Mouse (Mus musculus) erythroblast, embryonic 14.5 days (primary cell): ENCODE results near the gene Pnpla7. TPM values are rescaled to one million over a fixed set of nuclear protein-coding genes. Genes with fewer than 3 reads are reported as not detected.

Experiments
- H3K27me3 ChIP-seq: 2 replicates; pipeline ENCODE4 v1.6.1; 2012; ENCODE audit warnings: inconsistent platforms; ENCODE audit not compliant: control insufficient read depth
- H3K36me3 ChIP-seq: 2 replicates; pipeline ENCODE4 v1.6.1; 2012; ENCODE audit warnings: mild to moderate bottlenecking, inconsistent platforms; ENCODE audit not compliant: control insufficient read depth
- H3K4me1 ChIP-seq: 2 replicates; pipeline ENCODE4 v1.6.1; 2012; ENCODE audit warnings: inconsistent platforms; ENCODE audit not compliant: control insufficient read depth
- H3K4me3 ChIP-seq: replicated peaks from 2 replicates; pipeline ENCODE3; 2012; ENCODE audit warnings: moderate library complexity, mild to moderate bottlenecking, inconsistent platforms
- H3K9me3 ChIP-seq: 2 replicates; pipeline ENCODE4 v1.6.1; 2012; ENCODE audit warnings: low read length, inconsistent platforms, mixed read lengths; ENCODE audit not compliant: control insufficient read depth
- GATA1 ChIP-seq: IDR thresholded peaks from 2 replicates; pipeline ENCODE4 v1.6.1; 2012; ENCODE audit warnings: low read length, inconsistent platforms, mixed read lengths
- TAL1 ChIP-seq: IDR thresholded peaks from 3 replicates; pipeline ENCODE4 v1.6.1; 2012; ENCODE audit warnings: low read length, inconsistent platforms, mixed read lengths
- polyA plus RNA-seq: library from polyadenylated mRNA; stranded (reverse); fragments of >175 nt; gene quantifications from 2 replicates; pipeline ENCODE4 v1.2.3, GENCODE M21; 2012

Gene Pnpla7
- polyA plus RNA-seq, 1 experiment = 0.80 TPM

DNA sequence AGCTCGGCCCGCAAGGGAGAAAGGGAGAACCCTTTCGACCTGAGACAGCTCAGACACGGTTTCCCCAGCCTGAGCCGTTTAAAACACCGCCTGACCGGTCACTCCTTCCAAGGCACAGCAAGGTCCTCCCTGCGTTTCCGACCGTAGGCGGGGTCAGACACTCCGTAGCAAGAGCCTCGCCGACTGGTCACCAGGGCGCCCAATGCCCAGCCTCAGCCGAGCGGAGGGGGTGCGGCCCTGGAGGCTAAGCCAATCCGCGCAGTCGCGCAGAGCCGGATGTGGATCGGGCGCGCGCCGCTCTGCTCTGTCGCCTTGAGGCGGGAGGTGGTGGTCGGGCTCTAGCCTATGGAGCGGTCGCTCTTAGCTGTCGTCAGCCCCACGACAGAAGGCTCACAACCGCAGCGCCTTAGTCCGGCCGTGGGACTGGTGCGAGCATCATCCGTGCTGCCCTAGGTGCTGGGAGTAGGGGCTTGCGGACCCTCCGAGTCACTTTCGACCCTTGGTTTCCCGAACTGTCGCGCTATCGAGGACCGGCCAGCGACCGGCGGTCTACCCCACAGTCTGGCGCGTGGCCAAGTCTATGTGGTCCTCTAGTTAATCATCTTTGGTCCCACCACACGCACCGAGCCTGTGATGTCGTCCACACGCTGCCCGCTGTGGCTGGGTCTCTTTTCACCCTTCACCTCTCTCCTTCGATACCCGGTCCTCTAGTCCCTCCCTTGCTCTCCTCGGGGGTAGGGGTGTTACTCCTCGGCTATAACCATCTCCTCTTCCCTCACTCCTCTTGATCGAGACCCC lies 728 bp upstream of the Pnpla7 start, which contains the start of gene Mrpl41:
TSS of gene Mrpl41 (minus strand) at position 193 of the 798 bp plus-strand sequence.
- Histone ChIP-seq H3K9me3 (no peaks in the 10 kb centered on the region), H3K4me1 (peaks cover 54% of the 10 kb centered on the region), H3K27me3 (no peaks in the 10 kb centered on the region), H3K4me3 (peak within 1 kb of the TSS; percentile 93), H3K36me3 (peaks cover 45% of the 10 kb centered on the region)
- TF ChIP-seq GATA1 = no peak
- no peak for TF ChIP-seq TAL1

DNA sequence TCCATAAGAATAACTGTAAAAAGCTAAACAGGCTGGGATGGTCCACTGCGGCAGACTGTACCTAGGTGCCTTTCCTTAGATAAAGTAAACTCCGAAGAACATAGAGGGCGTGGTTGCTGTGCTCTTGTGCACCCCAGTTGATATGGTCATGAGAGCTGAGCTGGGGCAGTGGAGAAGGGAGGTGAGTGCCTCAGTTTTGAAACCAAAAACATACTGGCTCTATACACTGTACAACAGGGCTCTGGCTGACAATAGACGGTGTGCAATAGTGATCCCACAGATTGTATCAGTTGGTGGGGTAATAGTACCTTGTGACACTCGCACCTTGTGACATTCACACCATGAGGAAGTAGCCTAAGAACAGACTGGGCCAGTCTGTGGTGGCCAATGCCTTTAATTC lies 1.1 kb downstream of the Pnpla7 start:
- Histone ChIP-seq H3K9me3 (no peaks in the 10 kb centered on the region), H3K27me3 (no peaks in the 10 kb centered on the region), H3K36me3 (peaks cover 45% of the 10 kb centered on the region), H3K4me3 (peak overlapping the region; percentile 93), H3K4me1 (peaks cover 54% of the 10 kb centered on the region)
- TF ChIP-seq TAL1 (peak; percentile 24; the same call in 1 of the 3 replicates), GATA1 (peak; percentile 27; the same call in 1 of the 2 replicates)

DNA sequence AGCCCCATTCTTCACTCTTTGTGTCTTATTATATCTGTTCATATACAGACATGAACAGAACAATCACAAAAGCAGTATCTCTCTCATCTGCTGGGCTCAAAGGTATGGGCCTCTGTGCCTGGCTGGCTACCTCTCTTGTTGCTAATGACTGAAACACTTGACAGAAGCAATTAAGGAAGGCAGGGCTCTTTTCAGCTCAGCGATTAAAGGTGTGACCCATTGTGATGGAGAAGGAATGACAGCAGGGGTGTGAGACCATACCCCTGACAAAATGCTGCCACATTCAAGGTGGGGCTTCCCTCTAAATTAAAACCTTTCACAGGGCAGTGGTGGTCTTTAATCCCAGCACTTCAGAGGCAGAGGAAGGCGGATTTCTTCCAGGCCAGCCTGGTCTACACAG lies 11.9 kb downstream of the Pnpla7 start:
- no peak for TF ChIP-seq TAL1
- no peak for TF ChIP-seq GATA1
- H3K4me3 ChIP-seq = no peak overlapping the region
- no peaks in the 10 kb centered on the region for H3K9me3 ChIP-seq
- no peaks in the 10 kb centered on the region for H3K27me3 ChIP-seq
- peaks cover 4% of the 10 kb centered on the region for H3K4me1 ChIP-seq
- H3K36me3 ChIP-seq = peaks cover 85% of the 10 kb centered on the region

DNA sequence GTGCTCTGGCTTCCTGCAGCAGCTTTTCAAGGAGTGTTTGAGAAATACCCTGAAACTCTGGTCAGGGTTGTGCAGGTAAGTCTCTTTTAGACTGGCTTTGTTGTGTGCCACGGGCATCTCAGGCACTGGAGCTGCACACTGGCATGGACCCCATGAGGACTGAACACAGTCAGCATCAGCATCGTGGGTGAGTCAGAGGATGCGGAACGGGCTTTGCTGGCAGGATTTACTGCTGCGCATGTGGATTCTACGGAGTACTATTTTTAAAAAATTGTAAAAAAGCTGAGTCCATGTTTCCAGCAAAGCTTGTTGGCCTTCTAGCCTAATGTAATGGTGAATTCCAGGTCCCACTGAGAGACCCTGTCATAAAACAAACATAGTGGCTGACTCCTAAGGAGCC lies 19.5 kb downstream of the Pnpla7 start:
- H3K4me1 ChIP-seq = no peaks in the 10 kb centered on the region
- peaks cover 87% of the 10 kb centered on the region for H3K36me3 ChIP-seq
- H3K4me3 ChIP-seq = no peak overlapping the region
- no peaks in the 10 kb centered on the region for H3K27me3 ChIP-seq
- TF ChIP-seq TAL1 = no peak
- TF ChIP-seq GATA1 = no peak
- no peaks in the 10 kb centered on the region for H3K9me3 ChIP-seq

DNA sequence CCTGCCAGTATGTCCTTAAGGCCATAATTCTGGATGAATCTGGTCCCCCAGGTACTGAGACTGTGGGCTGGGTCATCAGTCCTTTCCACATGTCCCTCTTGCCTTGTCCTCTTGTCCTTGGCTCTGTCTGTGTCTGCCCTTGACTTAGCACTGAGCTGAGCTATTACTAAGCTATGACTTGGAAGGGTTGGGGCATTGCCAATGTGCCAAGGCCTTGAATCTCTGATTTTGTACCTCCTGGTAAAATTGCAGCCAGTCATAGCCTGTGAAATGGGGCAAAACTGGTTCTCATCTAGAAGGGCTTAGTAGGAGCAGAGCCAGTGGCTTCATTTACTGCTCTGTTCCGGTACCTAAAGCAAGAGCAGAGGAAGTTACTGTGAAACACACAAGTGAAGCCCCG lies 20.6 kb downstream of the Pnpla7 start:
- Histone ChIP-seq H3K4me3 (no peak overlapping the region), H3K4me1 (no peaks in the 10 kb centered on the region), H3K27me3 (no peaks in the 10 kb centered on the region), H3K36me3 (peaks cover 87% of the 10 kb centered on the region), H3K9me3 (no peaks in the 10 kb centered on the region)
- TF ChIP-seq GATA1 (no peak), TAL1 (no peak)

DNA sequence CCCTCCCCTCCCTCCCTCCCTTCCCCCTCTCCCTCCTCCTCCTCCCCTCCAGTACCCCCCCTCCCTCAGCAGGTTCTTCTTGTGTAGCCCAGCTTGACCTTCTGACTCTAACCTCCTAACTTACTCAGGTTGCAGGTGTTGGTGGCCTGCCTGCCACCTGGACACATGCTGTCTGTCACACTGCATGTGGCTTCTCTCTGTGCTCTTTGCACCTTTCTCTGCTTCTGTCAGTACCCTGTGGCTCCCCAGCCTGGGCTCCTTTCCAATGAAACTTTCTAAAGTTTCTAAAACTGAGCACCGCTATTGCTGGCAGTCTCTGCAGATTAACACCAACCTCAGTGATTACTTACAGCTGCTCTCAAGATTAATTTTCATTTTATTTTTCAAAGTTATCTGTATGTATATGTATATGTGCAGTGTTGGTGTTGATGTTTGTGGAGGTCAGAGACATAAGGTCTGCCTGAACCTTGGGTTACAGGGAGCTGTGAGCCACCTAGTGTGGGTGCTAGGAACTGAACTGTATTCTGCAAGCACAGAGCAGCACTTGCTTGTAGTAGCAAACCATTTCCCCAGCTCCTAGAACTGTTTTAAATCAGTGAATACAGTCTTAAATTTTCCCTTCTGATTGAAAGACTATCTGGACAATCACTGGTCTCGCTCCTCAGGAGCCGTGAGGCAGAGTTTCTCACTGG lies 24.9 kb downstream of the Pnpla7 start:
- Histone ChIP-seq H3K9me3 (no peaks in the 10 kb centered on the region), H3K4me3 (no peak overlapping the region), H3K27me3 (no peaks in the 10 kb centered on the region), H3K4me1 (peaks cover 13% of the 10 kb centered on the region), H3K36me3 (peaks cover 83% of the 10 kb centered on the region)
- TF ChIP-seq GATA1 = no peak

DNA sequence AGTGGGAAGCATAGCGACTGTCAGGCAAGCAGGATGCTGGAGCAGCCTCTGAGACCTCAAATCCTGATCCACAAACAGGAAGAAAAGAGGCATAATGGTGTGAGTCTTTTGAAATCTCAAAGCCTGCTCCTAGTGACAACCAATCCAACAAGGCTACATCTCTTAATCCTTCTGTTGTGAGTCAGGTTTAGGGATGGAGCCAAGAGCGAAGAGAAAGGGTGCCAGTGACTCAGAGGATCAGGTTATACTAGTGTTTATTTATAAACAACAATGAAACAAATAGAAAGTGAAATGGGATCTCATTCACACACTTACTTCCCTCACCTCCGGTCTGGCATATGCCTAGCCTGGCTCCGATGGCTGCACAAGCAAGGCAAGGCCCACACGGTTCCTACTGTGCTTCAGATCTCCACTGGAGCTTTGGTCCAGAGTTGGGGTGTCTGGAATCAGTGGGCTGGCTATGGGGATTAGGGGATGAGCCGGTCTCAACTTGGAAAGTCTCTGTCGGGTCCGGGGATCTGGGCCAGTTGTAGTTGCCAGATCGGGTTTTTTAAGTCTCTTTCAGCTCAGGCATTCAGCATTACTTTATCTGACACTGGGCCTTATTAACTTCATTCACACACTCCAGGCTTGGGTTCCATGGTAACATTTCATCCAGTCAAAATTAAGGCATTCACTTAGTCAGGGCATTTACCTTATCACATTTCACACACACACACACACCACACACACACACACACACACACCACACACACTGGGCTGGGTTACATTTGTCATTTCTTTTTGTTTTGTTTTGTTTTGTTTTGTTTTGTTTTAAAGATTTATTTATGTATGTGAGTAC lies 28.3 kb downstream of the Pnpla7 start:
- Histone ChIP-seq H3K4me3 (peak overlapping the region; percentile 20), H3K36me3 (peaks cover 72% of the 10 kb centered on the region), H3K27me3 (no peaks in the 10 kb centered on the region), H3K4me1 (peaks cover 13% of the 10 kb centered on the region), H3K9me3 (no peaks in the 10 kb centered on the region)
- TF ChIP-seq TAL1 = no peak
- no peak for TF ChIP-seq GATA1

DNA sequence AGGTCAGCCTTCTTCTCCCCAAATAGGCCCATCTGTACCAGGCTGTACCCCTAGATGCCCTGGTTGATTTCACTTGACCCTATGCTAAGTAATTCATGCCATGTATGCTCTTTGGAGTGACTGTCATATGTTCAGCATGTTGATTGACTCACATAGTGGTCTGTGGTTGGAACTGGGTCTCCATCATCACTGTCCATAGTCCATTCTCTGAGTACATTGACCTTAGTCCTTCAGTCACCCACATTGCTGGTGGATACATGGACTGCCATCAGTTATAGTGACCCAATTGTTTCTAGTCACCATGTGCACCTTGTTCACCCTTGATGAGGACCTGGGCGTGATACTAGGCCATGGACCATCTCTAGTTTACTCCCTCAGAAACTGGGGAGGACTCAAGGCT lies 30.9 kb downstream of the Pnpla7 start:
- peaks cover 67% of the 10 kb centered on the region for H3K36me3 ChIP-seq
- peaks cover 13% of the 10 kb centered on the region for H3K4me1 ChIP-seq
- H3K27me3 ChIP-seq = no peaks in the 10 kb centered on the region
- no peak for TF ChIP-seq TAL1
- TF ChIP-seq GATA1 = no peak
- H3K9me3 ChIP-seq = no peaks in the 10 kb centered on the region
- no peak overlapping the region for H3K4me3 ChIP-seq

DNA sequence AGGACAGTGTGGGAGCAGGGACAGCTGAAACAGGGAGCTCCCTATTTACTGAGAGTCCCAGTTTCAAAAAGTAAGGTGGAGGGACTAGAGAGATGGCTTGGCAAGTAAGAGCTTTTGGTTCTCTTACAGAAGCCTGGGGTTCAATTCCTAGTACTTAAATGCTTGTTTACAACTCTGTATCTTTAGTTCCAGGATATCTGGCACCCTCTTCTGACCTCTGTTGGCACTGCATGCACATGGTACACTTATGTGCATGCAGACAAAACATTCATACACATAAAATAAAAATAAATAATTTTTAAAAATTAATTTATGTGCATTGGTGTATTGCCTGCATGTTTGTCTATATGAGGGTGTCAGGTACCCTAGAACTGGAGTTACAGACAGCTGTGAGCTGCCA lies 32.4 kb downstream of the Pnpla7 start:
- TF ChIP-seq TAL1 = no peak
- TF ChIP-seq GATA1 = no peak
- H3K27me3 ChIP-seq = no peaks in the 10 kb centered on the region
- no peak overlapping the region for H3K4me3 ChIP-seq
- peaks cover 13% of the 10 kb centered on the region for H3K4me1 ChIP-seq
- peaks cover 62% of the 10 kb centered on the region for H3K36me3 ChIP-seq
- no peaks in the 10 kb centered on the region for H3K9me3 ChIP-seq
